Mouse (Mus musculus) ovary, adult 18-20 months (tissue): ENCODE results near the gene Lysmd1.
A peak's percentile ranks its signal among the peaks of the same experiment; 100 is the strongest.

ENCODE experiments used
- DNase-seq: peaks from one replicate; pipeline ENCODE4 v3.0.0; 2022; ENCODE audit warnings: low spot score, mixed read lengths

Lysmd1 gene

DNA sequence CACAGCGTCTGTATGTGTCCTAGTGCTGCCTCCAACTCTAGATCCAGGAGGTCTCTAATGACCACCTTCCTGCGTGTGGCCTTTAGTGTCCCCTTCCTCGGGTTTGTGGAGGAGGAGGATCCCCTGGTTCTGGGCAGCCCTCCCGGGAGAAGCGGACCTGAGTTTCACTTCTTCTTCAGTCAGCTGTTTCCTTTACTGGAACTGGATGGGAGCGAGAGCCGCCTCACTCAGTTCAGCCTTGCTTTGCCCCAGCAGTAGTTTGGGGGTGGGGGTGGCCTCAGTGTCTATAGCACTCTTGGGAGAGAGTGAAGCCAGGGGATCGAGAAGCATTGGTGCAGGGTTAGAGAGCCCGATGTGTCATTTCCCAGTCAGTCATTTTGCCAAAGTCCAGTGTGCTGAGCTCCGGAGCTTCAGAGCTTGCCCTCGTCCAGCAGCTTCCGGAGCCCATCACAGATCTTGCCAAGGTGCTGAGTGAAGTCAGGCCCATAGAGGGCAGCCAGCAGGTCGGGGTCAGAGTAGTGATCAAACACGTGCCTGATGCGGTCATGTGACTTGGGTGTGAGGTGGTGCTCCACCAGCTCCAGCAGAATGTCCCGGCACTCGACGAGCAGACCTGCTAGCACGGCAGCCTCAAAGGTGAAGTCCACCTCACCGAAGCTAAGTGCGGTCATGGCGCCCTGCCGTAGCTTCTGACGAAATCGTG lies 5.8 kb downstream of the Lysmd1 start:
- DNase-seq: no peak

DNA sequence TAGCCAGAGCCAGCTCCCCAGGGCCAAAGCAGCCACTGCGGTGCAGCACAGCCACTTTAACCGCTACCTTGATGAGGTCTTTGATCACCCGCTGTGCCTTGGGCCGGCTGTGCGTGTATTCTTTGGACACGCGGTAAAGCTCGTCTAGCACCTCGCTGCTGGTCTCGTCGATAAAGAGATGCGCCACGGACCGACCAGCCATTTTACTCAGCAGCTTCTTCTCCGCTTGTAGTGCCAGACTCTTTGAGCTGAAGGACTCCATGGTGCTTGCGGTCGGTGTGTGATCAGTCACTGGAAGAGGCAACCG lies 6.4 kb downstream of the Lysmd1 start:
- DNase-seq: no peak

DNA sequence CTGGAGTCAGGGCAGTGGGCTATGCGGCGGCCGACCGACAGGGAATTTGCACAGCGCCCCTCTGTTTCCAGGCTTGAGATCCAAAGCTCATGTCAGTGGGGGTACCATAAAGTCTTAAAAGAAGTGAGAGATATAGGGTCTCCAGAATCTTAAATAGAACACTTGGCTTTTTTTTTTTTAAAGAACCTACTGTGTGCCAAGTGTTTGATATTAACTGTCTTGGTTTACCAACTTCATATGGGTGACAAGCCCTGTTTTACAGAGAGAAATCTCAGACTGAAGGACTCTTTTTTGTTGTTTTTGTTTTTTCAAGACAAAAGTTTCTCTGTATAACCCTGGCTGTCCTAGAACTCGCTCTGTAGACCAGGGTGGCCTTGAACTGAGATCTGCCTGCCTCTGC lies 6.9 kb downstream of the Lysmd1 start:
- DNase-seq: no peak

DNA sequence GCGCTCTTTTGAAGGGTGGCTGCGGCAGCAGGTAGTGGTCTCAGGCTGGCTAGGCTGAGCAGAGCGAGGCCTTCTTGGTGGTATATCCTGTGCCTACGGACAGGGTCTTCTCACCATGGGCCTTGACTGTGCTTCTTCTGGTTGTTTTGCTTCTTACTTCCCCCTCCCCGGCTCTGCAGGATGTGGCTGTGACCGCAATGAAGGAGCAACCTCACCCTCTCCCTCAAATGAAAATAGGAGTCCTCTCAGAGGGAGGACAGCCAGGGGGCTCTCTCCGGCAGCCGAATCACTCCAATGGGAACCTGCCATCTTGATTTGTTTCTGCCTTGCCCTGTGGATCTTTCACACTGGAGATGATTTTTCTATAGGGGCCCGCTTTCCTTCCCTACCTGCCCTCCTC lies 7.6 kb downstream of the Lysmd1 start:
- DNase-seq: no peak

DNA sequence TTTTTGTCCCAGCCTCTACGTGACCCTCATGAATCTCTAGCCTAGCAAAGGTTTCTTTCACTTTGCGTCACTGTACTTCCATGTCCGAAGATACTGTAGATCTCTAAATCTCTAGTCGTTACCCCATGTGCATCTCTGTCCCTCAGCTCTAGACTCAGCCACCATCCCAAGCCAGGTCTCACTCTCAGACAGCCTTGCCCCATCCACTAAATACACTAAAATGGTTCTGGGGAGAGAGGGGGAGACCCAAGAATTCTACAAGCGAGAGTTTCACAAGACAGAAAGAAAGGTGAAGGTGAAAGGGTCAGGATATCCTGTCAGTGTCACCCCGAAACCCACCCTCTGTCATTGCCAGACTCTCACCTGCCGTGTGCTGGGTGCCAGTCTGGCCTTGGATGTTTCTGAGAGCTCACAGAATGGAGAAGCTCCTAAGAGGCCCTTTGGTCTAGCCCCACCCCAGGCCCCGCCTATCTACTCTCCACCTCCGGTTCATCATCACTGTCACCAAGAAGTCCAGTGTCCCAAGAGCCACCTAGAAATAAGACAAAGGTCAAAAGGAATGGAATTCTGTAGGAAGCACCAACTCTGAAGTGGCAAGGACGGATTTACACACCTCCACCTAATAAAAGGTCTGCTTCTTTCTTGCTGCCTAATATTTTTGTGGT lies 8.2 kb downstream of the Lysmd1 start, which contains the start of gene Tnfaip8l2:
TSS of gene Tnfaip8l2 (minus strand) at position 409 of the 665 bp plus-strand sequence.
- no peak for DNase-seq

DNA sequence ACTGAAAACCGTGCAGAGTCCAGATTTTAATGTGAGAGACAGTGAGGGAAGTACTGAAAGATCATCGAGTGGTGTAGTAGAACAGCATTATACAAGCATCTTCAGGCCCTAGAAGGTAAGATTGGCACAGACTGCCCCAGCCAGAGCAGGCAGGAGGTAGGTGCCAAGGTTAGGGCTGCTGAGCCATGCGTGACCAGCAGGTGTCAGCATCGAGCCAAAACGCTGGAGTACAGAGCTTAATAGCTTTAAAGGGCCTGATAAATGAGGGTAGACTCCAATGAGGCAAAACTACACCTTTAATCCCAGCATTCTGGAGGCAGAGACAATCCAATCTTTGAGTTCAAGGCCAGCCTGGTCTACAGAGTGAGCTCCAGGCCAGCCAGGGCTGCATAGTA lies 8.7 kb downstream of the Lysmd1 start:
- peak; percentile 66 for DNase-seq

DNA sequence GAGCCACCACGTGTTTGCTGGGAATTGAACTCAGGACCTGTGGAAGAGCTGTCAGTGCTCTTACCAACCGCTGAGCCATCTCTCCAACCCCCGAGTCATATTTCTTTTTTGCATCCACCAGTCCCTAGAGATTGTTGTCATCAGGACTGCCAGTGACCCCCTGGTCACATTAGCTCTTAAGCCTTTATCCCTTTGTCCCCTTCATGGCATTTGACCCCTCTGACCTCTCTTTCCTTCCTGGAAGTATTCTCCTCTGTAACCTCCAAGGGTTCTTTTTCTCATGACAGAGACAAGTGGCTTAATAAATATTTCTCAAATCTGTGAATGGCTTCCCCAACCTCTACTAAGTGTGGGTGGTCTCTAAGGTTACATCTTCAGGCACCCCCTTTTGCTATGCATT lies 14.0 kb downstream of the Lysmd1 start:
- no peak for DNase-seq

DNA sequence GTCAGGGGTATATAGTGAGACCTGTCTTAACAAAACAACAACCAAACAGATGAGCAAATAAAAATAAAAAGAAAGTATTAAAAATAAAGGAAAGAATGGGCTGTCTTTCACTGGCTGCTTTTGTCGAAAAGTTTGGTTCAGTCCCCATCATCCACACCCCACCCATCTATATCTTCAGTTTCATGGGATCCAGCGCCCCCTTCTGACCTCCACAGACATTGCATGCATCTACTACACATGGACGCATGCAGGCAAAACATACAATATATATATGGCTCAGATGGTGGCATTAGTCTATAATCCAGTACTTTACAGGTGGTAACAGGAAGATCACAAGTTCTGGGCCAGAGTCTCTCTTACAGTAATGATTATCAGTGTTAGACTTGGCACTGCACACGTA lies 20.0 kb downstream of the Lysmd1 start:
- DNase-seq: no peak

DNA sequence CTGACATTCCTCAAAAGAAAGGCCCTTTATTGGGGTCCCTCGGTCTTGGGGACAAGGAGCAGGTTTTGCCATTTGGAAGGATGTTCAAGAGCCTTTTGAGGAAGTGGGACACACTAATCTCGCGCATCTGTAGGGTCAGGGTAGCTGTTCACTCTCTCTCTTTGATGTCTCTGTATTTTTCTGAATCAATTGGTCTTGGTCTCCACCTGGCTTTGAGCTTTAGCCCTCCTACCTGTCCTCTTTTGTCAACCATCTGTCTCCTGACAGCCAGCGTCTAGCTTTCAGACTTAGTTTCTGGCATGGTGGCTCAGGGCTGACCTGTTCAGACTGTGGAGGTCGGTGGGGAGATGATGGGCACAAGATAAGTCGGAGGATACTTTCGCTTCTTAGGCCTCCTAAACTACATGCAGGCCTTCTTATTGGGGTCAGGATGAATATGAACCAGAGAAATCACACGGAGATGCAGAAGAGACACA lies 25.7 kb downstream of the Lysmd1 start:
- no peak for DNase-seq

DNA sequence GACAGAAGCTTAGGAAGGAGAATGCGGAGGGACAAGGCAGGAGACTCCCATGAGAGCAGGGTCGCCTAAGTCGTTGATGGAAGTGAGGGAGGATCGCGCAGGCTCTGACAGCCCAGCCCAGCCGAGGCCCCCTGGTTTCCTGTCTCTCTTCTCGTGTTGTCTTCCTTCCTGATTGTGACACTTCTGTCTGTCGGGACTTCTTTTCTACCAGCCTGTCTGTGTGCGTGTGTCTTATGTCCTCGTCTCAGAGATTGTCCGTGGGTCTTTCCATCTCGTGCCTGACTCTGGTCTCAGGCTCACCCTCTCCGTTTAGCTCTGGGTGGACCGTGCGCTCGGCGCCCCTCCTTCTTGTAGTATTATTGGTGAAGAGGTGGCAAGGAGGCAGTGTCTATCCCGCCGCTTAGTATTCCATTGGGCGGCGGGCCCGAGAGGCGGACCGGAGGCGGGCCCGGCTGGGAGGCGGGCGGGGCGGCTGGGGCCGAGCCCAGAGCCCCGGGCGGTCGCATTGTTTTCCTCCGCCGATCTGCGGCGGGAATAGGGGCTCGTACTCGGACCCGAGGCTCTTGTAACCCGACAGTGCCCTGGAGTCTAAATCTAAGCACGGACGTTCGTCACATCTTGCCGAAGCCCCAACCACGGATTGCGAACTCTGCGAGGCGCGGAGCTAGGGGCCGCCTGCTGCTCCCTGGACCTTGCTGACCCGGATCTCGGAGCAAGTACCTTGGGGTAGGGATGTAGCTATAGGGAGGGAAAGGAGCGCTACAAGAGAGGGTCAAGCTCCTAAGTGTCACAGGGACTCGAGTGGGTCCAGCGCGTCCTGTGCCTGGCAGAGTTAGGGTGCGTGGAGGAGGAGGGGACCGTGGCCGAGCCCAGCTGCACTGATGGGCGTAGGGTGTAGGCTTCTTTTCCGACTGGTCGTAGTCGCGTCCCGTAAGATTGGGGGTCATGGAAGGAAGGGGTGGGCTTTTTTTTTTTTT lies 26.4 kb downstream of the Lysmd1 start, which contains the start of gene Sema6c:
TSS of gene Sema6c (plus strand) at position 471 of the 977 bp plus-strand sequence.
- peak; percentile 88 for DNase-seq

DNA sequence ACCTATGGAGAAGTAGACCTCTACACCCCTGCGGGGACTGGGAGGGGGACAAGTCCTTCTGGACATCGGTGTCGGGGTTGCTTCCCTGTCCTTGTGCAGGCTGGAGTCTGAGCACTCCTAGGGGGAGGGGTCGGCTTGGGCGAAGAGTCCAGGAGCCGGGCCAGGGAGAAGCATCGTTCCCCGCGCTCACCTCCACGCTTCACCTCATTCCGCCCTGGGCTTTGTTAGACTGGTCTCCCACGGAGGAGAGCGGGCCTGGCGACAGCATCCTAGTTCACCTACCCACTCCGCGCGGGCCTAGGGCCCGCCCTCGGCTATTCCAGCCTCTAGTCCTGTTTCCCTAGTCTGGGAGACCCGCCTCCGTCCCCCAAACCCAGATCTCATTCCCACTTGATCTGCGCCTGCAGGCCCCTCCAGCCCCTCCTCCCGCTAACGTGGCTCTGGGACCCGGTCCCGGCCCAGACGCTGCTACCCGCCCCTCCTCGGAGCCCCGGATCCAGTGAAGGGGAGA lies 27.2 kb downstream of the Lysmd1 start:
- DNase-seq: no peak

DNA sequence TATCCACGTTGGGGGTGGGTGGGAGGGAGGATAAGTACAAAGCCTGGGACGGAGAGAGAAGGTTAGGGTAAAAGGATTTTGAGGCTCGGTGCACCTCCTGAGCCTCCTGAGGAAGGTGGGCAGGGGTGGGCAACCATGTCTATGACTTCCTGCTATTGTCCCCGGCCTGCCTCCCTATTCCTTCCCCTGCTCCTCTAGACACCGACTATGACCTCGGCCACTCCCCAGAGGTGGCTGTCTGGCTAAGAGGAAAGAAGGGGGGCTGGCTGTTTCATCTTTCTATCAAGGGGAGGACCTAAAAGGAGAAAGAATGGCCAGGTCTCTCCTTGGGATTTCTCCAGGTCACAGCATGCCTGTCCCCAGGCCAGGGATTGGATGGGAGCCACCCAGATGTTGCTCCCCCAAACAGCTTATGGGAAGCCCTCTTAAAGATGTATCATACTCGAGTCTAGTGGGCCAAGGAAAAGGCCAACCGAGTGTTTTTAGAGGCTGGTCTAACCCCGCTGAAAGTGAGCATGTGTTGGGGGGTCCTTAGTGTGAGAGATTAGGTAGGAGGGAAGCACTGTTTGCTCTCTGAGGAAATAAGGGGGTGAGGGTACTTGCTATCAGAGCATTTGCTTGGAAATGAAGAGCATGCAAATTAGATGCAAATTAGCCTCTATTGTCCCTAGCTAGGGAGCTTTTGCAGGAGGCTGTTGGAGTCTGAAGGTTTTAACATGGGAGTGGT lies 27.9 kb downstream of the Lysmd1 start:
- DNase-seq: no peak

DNA sequence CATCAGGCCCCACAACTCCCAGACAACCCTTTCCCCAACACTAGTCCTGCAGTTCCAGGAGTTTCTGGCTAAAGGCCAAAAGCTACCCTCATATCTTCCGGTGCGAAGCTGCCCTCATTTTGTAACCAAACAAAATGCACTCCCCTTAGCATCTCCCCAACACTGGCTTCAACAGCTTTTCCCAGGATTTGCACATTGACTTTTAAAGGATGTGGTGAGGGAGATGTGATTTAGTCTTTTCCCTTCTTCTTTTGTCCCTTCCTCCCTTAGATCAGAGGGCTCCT lies 28.4 kb downstream of the Lysmd1 start:
- DNase-seq: no peak

DNA sequence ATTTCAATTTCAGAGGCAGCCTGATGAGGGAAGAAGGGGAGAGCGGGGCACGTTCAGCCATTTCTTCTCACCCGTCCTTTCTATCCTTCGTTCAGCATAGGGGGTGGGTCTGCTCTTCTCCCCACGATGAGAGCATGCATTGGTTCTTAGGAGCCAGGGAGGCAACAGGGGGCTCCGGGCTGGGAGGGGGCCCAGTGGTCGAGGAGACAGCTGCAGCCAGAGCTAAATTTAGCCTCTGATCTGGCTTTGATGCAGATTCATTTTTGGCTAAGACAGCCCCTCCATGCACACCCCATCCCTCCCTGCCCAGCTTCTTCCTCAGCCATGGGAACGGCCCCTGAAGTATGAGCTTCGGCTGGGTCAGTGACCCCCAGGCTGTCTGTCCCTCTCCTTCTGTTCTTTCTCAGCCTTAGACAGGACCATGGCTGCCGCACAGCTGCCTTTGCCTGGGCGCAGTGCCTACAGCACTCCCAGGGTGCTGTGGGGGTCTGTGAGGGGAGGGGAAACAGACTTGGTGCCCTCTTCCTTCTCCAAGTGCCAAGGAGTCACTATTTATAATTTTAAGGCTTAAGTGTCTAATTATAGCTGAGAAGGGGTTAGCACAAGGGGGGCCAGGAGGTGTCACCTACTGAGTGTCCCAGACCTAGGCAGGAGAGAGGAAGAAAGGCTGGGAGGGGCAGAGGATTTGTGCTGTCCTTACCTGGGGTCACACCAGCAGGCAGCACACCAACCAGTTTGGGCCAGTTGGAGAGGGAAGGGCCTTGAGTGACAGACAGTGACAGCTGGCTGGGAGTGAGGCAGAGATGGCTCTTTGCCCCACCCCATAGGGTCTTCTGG lies 29.7 kb downstream of the Lysmd1 start:
- DNase-seq: no peak

DNA sequence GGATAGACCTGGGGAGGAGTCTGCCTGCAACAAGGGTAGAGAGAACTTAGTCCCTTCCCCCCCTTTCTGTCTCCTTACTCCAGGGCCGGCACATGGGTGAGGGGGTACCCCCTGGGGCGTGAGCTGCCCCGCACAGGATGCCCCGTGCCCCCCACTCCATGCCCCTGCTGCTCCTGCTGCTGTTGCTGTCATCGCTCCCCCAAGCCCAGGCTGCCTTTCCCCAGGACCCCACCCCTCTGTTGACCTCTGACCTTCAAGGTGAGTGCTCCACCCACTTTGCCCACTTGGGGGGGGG lies 30.3 kb downstream of the Lysmd1 start:
- no peak for DNase-seq

DNA sequence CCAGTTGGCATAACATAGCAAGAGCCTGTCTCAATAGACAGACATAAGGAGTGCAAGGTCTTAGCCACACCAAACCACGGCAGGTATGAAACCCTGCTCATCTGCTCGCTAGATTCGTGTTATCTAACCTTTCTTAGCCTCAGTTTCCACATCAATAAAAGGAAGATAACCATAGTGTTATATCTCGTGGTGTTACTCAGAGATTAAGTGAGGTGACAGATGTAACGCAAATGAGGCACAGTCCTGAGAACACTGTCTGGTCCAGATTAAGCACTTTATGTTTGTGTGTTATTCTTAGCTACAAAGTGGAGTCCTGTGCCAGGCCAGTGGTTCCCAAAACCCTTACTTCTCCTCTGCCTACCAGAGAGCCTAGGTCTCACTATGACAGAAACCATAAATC lies 31.0 kb downstream of the Lysmd1 start:
- DNase-seq: no peak

DNA sequence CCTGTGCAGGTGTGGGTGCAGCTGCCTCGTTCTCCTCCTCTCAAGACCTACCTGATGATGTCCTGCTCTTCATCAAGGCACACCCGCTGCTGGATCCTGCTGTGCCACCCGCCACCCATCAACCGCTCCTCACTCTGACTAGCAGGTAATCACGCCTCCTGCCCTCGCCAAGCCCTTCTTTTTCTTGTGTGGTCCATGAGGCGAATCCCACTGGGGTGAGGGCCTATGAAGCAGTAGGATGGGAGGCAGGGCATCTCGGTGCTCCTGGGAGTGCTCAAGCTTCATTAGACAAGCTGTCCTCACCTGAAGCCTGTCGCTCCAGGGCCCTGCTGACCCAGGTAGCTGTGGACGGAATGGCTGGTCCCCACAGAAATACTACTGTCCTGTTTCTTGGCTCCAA lies 36.1 kb downstream of the Lysmd1 start:
- DNase-seq: no peak

DNA sequence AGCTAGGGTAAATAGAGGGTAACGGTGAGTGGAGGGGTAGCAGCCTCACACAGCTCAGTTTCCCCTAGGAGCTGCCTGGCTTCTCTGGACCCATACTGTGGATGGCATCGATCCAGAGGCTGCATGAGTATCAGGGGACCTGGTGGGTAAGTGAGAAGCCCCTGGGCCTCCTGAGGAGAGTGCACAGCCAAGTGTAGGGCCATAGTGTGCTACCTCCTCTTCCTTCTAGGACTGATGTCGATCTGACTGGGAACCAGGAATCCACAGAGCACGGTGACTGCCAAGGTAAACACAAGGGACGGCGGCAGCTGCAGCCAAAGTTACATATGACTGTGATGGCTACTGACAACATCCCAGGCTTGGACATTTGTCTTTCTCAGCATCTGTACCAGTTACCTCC lies 37.2 kb downstream of the Lysmd1 start:
- DNase-seq: no peak

DNA sequence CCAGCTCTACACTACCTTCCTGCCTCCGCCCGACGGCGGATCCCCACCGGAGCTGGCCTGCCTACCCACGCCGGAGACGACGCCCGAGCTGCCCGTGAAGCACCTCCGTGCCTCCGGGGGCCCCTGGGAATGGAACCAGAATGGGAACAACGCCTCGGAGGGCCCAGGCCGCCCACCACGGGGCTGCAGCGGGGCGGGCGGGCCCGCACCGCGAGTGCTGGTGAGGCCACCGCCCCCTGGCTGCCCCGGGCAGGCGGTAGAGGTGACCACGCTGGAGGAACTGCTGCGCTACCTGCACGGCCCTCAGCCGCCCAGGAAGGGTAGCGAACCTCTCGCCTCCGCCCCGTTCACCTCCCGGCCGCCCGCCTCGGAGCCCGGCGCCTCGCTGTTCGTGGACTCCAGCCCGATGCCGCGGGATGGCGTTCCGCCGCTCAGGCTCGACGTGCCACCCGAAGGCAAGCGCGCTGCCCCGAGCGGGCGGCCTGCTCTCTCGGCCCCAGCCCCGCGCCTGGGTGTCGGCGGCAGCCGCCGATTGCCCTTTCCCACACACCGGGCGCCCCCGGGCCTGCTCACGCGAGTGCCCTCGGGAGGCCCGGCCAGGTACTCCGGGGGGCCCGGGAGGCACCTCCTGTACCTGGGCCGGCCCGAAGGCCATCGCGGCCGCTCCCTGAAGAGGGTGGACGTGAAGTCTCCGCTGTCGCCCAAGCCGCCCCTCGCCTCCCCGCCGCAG lies 38.8 kb downstream of the Lysmd1 start:
- no peak for DNase-seq

DNA sequence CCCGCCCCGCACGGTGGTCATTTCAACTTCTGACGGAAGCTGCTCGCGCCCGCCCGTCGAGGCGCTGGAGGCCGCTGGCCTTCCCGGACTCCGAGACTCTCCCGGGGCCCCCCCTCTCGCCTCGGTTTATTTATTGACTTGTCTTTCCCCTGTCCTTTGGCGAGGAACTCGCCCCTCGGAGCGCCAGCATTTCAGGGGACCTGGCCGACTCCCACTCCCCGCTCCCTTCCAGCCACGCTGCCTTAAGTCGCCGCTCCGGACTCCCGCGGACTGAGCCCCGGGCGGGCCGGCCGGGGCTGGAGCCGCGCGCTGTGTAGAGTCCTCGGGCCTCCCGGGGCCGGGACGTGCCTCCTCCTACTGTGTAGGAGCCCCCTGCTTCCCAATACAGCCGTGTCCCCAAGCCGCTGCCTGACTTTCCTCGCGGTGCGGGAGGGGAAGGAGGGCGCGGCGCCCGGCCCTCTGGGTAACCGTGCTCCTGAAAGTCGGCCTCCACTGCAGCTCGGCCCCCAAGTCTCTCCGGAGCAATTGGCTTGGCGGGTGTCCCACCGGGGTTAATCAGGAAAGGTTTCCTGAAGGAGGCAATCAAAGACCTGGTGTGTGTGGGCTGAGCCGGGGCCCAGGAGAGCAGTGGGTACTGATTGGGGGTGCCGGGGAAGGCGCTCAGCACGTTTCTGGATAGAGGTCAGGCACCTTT lies 39.5 kb downstream of the Lysmd1 start:
- DNase-seq: no peak
